Mouse (Mus musculus) WW6 (cell line): Measurements from ENCODE around the gene Ctss.
"Not testable (repeated sequence)": the region's sequence is repeated elsewhere in the genome, so short reads cannot be mapped to it uniquely, and the experiment has no call there.

Source experiments
- DNase-seq: peaks from one replicate; pipeline ENCODE4 v3.0.0-alpha.2; 2013; ENCODE audit warnings: low read depth, low spot score

Ctss gene

DNA sequence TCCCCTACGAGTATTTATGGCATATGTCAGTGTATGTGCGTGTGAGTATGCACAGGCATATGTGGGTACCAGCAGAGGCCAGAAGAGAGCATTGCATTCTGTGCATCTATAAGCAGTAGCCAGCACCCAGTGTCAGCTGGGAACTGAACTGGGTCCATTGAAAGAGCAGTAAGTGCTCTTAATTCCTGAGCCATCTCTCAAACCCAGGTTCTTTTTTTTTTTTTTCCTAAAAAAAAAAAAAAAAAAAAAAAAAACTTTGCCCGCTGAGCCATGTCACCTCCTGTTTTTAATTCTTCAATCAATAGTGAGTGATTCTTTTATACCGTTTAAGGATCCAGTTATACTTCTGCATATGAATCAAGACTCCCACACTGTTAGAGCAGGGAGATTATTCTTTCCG, 6.8 kb downstream of the Ctss start:
- DNase-seq: no peak

DNA sequence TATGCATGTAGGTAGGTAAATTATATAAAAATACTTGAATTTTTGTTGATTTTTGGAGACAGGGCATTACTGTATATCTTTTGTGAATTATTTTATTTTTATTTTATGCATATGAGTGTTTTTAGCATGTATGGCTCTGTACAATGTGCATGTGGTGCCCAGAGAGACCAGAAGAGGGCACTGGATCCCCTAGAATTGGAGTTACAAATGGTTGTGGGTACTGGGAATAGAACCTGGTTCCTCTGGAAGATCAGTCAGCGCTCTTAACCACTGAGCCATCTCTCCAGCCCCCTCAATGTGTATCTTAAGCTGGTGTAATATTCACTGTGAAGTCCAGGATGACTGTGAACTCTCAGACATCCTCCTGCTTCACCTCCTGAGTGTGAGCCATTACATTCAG, 8.3 kb downstream of the Ctss start:
- no peak for DNase-seq

DNA sequence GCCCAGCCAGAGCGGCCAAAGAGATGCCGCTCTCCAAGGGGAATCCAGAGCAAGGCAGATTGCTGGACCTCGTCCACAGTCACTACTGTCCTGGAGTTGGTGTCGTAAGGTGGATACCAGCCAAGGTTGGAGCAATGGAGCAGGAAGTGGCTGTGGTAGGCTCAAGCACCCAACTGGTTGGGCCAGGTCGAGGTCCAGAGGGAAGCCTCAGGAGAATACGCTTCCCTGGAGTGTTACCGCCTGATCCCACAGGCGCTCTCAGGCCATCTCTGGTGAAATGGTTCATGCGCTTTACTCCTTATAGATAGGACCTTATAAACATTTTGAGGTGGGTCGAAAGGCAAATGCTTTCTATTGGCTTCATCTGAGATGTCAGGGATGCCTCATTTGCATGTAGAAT, 12.3 kb downstream of the Ctss start:
- DNase-seq: no peak

DNA sequence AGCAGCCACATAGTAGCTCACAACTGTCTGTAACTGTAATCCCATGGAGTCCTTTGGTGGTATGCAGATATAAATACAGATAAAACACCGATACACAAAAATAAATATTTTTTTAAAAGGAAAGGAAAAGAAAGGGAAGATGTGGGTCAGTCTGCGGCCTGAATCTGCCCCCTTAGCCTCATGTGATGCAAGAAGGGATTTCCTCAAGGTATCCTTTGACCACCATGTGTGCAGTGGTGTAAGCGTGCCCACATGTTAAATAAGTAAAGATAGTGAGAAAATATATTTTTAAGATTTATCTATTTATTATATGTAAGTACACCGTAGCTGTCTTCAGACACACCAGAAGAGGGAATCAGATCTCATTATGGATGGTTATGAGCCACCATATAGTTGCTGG, 13.3 kb downstream of the Ctss start:
- DNase-seq: no peak

DNA sequence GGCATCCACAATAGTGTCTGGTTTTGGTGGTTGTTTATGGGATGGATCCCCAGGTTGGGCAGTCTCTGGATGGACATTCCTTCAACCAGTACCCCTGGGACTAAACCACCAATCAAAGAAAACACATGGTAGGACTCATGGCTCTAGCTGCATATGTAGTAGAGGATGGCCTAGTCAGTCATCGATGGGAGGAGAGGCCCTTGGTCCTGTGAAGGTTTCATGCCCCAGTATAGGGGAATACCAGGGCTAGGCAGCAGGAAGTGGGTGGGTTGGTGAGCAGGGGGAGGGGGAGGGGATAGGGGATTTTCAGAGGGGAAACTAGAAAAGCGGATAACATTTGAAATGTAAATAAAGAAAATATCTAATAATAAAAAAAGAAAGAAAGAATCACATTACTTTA, 14.6 kb downstream of the Ctss start:
- not testable (repeated sequence) for DNase-seq

DNA sequence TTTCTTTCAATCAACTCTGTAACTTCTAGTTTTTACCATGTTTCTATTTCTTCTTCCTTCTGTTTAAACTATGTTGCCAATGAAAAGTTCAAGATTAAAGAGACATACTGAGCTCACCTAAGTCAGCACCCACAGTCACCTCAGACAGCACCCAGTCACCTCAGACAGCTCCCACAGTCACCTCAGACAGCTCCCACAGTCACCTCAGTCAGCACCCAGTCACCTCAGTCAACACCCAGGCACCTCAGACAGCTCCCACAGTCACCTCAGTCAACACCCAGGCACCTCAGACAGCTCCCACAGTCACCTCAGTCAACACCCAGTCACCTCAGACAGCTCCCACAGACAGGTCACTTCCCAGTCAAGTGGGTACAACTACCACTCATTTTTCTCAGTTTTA, 15.6 kb downstream of the Ctss start:
- no peak for DNase-seq

DNA sequence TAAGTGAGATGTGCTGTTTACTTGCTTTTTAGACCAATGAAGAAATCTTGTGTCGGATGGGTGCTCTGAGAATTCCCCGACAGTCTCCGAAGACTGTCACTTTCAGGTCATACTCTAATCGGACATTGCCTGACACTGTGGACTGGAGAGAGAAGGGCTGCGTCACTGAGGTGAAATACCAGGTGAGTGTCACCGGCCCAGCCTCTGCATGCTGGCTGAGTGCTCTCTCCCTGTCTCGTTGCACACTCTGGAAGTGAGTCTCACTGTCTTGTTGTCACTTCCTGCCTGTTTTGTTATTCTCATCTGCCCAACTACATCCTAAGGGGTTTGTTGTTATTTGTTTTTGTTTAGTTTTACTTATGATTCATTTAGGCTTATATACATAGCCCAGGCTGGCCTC, 16.4 kb downstream of the Ctss start:
- no peak for DNase-seq

DNA sequence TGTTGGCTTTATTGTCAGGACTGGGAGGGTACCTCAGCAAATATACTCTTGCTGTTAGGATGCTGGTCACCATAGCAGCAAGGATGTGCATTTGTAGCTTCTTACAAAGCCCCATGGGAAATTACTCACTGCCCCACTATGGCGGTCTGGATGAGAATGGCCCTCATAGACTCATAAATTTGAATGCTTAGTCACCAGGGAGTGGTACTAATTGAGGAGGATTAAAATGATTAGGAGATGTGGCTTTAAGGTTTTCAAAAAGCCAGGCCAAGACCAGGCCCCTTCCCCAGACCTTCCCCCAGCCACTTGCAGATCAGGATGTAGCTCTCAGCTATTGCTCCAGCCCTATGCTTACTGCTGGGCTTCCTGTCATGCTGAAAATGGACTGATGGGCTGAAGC, 23.6 kb downstream of the Ctss start:
- DNase-seq: no peak

DNA sequence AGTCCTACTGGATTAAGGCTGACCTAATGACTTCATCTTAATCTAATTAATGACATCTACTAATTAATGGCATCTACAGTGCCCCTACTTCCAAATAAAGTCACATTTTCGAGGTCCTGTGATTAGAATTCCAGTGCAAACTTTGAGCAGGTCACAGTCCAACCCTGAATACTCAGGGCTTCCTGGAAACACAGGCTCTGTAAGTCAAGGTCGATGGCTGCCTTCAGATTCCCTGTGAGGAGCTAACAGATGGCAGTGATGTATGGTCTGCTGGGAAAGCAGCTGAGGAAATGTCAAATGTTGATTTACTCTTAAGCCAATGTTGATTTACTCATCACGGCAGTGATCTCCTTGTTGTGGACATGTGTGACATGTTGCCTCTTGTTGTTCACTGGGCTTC, 27.4 kb downstream of the Ctss start:
- no peak for DNase-seq

DNA sequence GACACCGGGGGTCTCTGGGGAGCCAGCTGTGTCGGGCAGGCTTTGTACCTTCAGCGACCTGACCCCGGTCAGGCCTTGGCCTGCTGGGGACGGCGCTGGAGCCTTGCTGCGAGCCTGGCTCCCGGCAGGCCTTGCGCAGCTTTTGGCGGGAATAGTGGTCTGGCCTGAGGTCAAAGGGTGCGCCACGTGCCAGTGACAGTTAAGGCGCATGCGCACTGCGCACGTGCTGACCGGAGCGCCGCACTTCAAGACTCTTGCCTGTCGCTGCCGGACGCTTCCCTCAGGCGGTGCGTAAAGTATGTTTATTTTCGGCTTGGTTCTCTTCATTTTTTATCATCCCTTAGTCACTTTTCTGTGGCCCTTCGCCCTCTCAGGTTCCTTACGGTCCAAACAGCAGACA, 32.9 kb downstream of the Ctss start, which contains the start of gene Hormad1:
Hormad1 (plus strand) TSS at position 241 of the 400 bp plus-strand sequence.
- peak; percentile 40 for DNase-seq

DNA sequence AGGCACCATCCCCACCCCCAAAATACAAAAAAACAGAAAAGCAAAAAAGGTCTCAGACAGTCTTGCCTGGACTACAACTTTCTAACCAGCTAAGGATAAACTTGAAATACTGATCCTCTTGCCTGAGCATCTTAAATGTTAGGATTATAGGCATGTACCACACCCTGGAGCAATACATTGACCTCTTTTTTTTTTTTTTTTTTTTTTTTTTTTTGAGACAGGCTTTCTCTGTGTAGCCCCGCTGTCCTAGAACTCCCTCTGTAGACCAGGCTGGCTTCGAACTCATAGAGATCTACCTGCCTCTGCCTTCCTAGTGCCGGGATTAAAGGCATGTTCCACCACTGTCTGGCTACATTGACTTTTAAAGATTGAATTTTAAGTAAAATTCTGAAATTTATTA, 34.2 kb downstream of the Ctss start:
- DNase-seq: no peak

DNA sequence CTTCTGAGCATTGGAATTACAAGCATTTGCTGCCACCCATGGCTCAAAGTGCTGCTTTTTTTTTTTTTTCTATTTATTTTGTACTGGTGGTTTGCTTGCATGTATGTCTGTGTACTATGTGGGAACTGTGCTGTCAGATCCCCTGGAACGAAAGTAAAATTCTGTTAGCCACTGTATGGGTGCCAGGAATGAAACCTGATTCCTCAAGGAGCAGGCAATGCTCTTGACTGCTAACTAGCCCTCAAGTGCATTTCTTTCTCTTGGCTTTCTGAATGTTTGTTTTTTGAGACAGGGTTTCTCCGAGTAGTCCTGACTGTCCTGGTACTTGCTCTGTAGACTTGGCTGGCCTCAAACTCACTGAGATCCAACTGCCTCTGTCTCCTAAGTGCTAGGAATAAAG, 35.2 kb downstream of the Ctss start:
- no peak for DNase-seq

DNA sequence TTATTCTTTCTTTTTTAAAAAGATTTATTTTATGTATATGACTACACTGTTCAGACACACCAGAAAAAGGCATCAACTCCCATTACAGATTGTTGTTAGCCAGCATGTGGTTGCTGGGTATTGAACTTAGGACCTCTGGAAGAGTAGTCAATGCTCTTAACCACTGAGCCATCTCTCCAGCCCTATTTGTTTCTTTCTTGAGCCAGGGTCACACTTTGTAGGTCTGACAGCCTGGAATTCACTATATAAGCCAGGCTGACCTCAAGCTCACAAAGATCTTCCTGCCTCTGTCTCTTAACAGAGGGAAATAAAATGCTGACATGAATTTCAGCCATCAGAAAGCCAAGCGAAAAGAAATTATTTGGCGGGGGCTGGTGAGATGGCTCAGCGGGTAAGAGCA, 43.0 kb downstream of the Ctss start:
- DNase-seq: no peak

DNA sequence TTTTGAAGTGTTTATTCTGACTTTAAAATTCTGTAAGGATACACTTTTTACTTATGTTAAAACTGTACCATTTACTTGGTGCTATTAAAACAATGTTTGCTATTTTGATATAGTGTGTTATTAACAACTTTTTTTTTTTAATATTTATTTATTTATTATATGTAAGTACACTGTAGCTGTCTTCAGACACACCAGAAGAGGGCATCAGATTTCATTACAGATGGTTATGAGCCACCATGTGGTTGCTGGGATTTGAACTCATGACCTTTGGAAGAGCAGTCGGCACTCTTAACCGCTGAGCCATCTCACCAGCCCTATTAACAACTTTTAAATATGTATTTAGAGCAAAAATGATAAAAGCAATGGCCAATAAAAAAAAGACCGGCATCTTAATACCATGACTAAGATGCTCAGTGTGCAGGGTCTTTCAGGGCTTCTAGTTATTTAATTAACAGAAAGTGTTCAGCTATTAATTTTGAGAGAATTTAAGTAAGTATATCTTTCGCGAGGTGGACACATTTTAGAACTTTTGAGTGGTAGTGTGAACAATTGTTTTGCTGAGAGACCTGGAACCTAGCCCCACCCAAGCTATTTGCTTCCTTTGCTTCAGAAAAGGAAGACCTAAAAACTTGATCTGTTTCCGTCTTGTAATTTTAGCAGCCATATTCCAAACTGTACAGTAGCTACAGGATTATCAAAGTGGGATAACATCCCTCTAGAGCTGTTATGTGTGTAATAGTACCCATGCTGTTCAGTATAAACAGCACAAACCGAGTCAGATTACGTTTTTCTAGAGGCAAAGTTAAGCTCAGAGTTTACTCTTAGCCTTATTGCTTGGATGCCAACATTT, 61.4 kb downstream of the Ctss start:
- no peak for DNase-seq

DNA sequence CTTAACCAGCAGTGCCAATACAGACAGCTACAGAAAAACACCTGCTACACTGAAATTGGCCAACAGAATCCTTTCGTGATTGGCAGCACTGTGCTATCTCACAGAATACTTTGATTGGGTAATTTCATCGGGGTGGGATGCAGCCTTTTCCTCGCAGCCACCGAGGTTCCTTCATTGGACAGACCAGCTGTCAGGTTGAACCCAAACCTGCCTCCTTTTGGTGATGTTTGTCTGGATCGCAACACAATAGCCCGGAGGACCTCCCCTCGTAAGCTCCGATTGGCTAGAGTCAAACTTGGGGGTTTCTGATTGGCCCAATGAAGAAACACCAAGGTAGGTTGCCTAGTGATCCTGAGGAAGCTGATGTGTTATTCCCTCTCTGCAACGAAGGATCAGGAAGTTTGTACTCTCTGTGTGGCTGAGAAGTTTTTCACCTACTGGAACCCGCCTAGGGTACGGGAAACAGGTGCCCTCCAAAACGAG, 62.1 kb downstream of the Ctss start, which contains the start of gene Golph3l:
Golph3l (plus strand) TSS at position 331 of the 483 bp plus-strand sequence.
- peak; percentile 90 for DNase-seq

DNA sequence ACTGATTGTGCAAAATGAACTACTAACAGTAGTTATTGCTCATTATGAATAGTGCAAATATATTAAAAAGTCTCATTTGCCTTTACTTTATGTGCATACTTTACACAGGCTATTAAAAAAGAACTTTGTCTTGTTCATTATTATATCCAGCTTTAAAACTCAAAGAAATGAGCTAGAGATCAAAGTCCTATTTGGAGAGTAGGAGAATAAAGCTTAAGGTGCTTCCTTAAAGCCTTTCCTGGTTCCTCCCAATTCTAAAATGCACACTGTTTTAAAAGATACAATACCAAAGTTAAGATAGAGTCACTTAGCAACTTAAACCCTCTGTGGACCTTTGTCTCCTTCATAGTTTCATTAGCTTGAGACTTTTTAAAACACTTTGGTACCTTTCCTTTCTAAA, 72.1 kb downstream of the Ctss start:
- no peak for DNase-seq

DNA sequence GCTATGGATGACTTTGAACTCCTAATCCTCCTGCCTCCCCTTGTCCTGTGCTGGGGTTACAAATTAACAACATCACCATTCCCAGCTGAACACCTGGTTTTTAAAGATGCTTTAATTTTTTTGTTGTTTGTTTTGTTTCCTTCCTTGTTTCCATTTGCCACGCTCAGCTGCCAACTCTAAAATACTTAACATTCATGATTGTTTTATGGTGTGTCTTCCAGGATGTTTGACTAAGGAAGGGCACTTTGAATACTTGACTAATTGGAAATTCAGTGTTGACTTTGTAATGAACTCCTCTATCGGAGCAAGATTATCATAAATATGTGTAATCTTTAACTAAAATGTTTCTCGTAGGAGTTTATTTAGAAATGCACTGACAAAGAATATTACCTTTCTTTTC, 74.7 kb downstream of the Ctss start:
- no peak for DNase-seq
